Mouse (Mus musculus) liver, embryonic 14 days (tissue): ENCODE results near the gene Slc41a1. TPM values are rescaled to one million over a fixed set of nuclear protein-coding genes. Genes with fewer than 3 reads are reported as not detected.

Experiments used
- polyA plus RNA-seq: library from polyadenylated mRNA; depleted of rRNA; stranded (reverse); fragments of >200 nt; gene quantifications from 2 replicates; pipeline ENCODE4 v1.2.3, GENCODE M21; 2012; rRNA removed

Gene Slc41a1
- 1.1 and 1.2 TPM in 2 replicates for polyA plus RNA-seq

GRCm38 (mm10) chr1:131827207-131827786 is at the start of gene Slc41a1:
TSS of gene Slc41a1 (plus strand) at chr1:131827493.

GRCm38 (mm10) chr1:131797202-131797909 is 29.9 kb upstream of the Slc41a1 start, which contains the start of gene Pm20d1:
TSS of gene Pm20d1 (plus strand) at chr1:131797381.

GRCm38 (mm10) chr1:131867093-131867945 is 40.0 kb downstream of the Slc41a1 start, which contains the start of gene Rab29:
TSS of gene Rab29 (plus strand) at chr1:131867224.

Other genes starting within 250 kb of the Slc41a1 start
- gene Avpr1b, start 228.3 kb upstream of the Slc41a1 start, polyA plus RNA-seq, result not detected in 2 replicates
- gene Ctse, start 189.2 kb upstream of the Slc41a1 start, polyA plus RNA-seq, result 7.1 and 8.2 TPM in 2 replicates
- gene Rab7b, start 138.8 kb upstream of the Slc41a1 start, polyA plus RNA-seq, result 0.55 and 0.57 TPM in 2 replicates
- gene Slc26a9, start 83.5 kb upstream of the Slc41a1 start, polyA plus RNA-seq, result not detected in 2 replicates
- 1.7 and 2.0 TPM in 2 replicates for gene Pm20d1, start 30.1 kb upstream of the Slc41a1 start, polyA plus RNA-seq
- gene Rab29, start 39.7 kb downstream of the Slc41a1 start, polyA plus RNA-seq, result 6.9 and 7.8 TPM in 2 replicates
- 25.4 and 31.6 TPM in 2 replicates for gene Nucks1, start 83.0 kb downstream of the Slc41a1 start, polyA plus RNA-seq
- gene Slc45a3, start 135.5 kb downstream of the Slc41a1 start, polyA plus RNA-seq, result 1.8 and 2.1 TPM in 2 replicates
- 8.5 and 12.0 TPM in 2 replicates for gene Elk4, start 180.1 kb downstream of the Slc41a1 start, polyA plus RNA-seq
- 0.01 and 0.02 TPM in 2 replicates for gene Mfsd4a, start 240.6 kb downstream of the Slc41a1 start, polyA plus RNA-seq